Mouse (Mus musculus) lung, postnatal 14 days (tissue): ENCODE measurements around the gene Fgf4.

Source experiments
- DNase-seq: peaks from one replicate; pipeline ENCODE4 v3.0.0; 2021

The Fgf4 gene

DNA sequence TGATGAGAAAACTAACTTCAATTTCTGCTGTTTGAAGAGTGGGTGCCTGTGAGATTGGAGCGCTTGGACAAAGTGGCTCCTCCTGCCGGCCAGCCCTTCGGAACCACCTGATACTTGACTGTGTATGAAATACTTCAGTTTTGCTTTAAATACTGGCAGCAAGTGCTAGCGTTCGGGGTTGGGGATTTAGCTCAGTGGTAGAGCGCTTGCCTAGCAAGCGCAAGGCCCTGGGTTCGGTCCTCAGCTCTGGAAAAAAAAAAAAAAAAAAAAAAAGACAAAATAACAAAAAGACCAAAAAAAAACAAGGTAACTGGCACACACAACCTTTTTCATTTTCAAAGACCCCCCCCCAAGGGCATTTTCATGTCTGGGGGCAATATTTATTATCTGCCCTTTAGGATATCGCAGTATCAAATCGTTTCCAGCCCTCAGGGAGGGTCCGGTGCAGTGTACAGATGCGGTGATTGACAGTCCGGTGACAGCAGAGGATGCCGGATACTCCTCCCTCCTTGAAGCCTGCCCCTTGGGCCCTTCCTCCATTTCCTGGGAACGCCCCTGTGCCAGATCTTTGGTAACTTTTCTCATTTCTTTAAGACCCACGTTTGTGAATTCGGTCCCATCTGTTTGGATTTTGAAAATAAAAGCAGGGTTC lies 67.3 kb downstream of the Fgf4 start:
- DNase-seq: no peak
